ENCODE assay signal across 15 mouse cellular contexts in genomic region chr2:62564687-62565086, GRCm38 (mm10).
"Had no signal": no experiment of that assay in that cellular context is flagged by ENCODE, and none has a peak within 500 bp of the region (broad histone marks: within the 10 kb centered on the region; RNA-seq: fewer than 3 reads in every experiment).

No protein-coding gene starts in this region.

- DNase-seq: gastrocnemius, postnatal 14 days; gastrocnemius, postnatal 36 days; heart, adult 18-20 months; heart, postnatal 10 days; heart, postnatal 4 days; kidney, adult 11 months; kidney, adult 2 months; kidney, adult 9 months; kidney, postnatal 14 days; kidney, postnatal 36 days; layer of hippocampus, postnatal 36 days; left cerebral cortex, postnatal 4 days had no signal

- ATAC-seq: hindbrain, postnatal 0 days; intestine, embryonic 16.5 days; liver, embryonic 12.5 days had no signal
